Mouse (Mus musculus) bone marrow, adult 2 months (tissue): Measurements from ENCODE around the gene Ceacam15. TPM values are rescaled to one million over a fixed set of nuclear protein-coding genes. Genes with fewer than 3 reads are reported as not detected.
"Not testable (repeated sequence)": the region's sequence is repeated elsewhere in the genome, so short reads cannot be mapped to it uniquely, and the experiment has no call there.

Experiments used
- H3K27ac ChIP-seq: fragments of 200-500 bp; 2 replicates; pipeline ENCODE4 v1.5.1; 2012; ENCODE audit warnings: low read depth, mild to moderate bottlenecking, control low read depth, inconsistent platforms, low read length; ENCODE audit not compliant: control insufficient read depth, poor library complexity, insufficient read depth
- H3K4me1 ChIP-seq: fragments of 200-500 bp; 2 replicates; pipeline ENCODE4 v1.6.1; 2011; ENCODE audit warnings: low read length; ENCODE audit not compliant: control insufficient read depth, insufficient read depth
- H3K4me3 ChIP-seq: fragments of 200-500 bp; replicated peaks from 2 replicates; pipeline ENCODE3; 2011; ENCODE audit warnings: mild to moderate bottlenecking, low read depth, low read length, control low read depth; ENCODE audit not compliant: control insufficient read depth
- CTCF ChIP-seq: fragments of 200-500 bp; IDR thresholded peaks from 2 replicates; pipeline ENCODE4 v1.5.1; 2011; ENCODE audit warnings: low read length, control low read depth; ENCODE audit not compliant: control insufficient read depth, insufficient read depth
- POLR2A ChIP-seq: fragments of 200-500 bp; IDR thresholded peaks from 2 replicates; pipeline ENCODE4 v1.6.1; 2011; ENCODE audit warnings: low read depth, mild to moderate bottlenecking, control low read depth, low read length, borderline replicate concordance; ENCODE audit not compliant: control insufficient read depth
- WGBS: fragments of 180-500 bp; shearing (Covaris S2); methylation state at CpG from one replicate; pipeline ENCODE4 v1.1.7; 2018; 5-methylcytosine and 5-hydroxymethylcytosine counted together
- polyA plus RNA-seq: library from polyadenylated mRNA; stranded (reverse); fragments of >200 nt; gene quantifications from 2 replicates; pipeline ENCODE4 v1.2.4, GENCODE M21; 2011; ENCODE audit warnings: low replicate concordance; ENCODE audit not compliant: missing spikeins, insufficient read depth, insufficient read length

Gene Ceacam15
- not detected in 2 replicates for polyA plus RNA-seq

GRCm38 (mm10) chr7:16675605-16676004 is at the start of gene Ceacam15:
Gene Ceacam15 (minus strand): TSS chr7:16675705.
- 39% methylated on average over 1 of the region's 1 CpGs for WGBS
- H3K27ac ChIP-seq: no peak within 1 kb of the TSS
- TF ChIP-seq POLR2A (no peak), CTCF (no peak)
- no peaks in the 10 kb centered on the region for H3K4me1 ChIP-seq
- no peak within 1 kb of the TSS for H3K4me3 ChIP-seq

DNA sequence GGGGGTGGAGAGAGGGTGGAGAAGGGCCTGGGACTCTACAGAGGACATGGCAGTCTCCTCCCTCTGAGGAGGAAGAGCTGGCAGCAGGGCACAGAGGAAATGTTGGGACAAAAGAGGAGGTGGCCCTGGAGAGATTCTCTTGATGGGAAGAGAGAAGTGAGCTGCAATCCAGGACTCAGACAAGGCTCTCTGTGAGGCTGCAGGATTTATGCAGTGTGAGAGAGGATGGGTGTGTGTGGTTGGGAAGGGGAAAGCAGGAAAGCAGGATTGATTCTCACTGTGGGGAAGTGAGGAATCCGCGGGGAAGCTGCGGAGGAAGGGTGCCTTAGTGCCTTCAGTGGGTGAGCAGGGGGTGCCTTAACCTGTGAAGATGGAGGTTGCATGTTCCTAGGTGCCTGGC is 47.0 kb upstream of the Ceacam15 start:
- not testable (repeated sequence) for H3K4me3 ChIP-seq, H3K4me1 ChIP-seq, H3K27ac ChIP-seq
- WGBS: 76% methylated on average over 3 of the region's 3 CpGs

DNA sequence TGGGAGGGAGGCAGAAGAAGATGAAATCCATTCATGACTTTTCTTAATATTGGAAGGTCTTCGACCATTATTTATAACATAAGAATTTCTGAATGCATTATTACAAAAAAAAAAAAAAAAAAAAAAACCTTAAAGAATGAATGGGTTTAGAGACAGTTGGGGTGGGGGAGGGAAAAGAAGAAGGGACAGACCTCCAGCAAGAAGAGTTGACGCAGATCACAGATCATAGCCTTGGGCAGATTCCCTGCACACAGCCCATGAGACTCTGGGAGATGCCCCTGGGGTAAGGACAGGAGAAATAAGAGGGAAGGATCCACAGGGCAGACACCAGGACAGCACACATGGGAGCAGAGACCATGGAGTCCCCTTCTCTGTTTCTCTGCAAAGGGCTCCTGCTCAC is 46.1 kb upstream of the Ceacam15 start, which contains the start of gene Ceacam9:
Ceacam9 (plus strand) TSS at position 301 of the 400 bp plus-strand sequence.
- no peak for TF ChIP-seq POLR2A
- no peak within 1 kb of the TSS for H3K4me3 ChIP-seq
- H3K4me1 ChIP-seq: no peaks in the 10 kb centered on the region
- 68% methylated on average over 2 of the region's 2 CpGs for WGBS
- no peak within 1 kb of the TSS for H3K27ac ChIP-seq

DNA sequence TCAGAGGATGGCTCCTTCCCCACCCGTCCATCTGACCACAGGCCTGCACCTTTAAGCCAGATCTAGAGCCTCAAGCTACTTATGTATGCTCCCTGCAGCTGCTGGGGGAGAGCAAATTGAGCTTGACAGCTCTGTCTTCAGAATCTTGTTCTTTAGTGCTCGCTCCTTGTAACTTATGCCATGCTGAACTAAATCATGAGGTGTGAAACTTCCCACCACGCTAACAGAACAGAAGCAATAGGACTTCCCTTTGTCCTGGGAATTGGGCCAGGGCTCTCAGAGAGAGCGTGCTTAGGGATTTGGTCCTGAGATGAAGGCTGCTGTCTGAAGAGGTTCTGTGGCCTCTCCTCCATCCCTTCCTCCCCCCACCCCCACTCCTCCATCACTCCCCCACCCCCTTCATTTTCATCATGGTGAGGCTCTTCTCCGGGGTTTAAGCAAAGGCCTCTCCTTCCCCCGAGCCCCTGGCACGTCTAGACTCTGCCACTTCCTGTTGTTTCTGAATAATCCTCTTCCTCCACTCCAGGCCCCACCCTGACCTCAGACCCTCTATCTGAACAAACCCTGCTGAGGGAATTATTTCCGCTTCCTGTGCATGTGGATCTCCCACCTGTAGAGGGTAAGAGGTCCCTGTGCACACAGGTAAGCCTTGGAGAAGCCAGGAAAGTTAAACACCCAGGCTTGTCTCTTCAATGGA is 41.1 kb upstream of the Ceacam15 start:
- H3K27ac ChIP-seq, H3K4me3 ChIP-seq, H3K4me1 ChIP-seq: not testable (repeated sequence)
- 25% methylated on average over 8 of the region's 8 CpGs for WGBS

- WGBS: 81% methylated on average over 13 of the region's 13 CpGs
- Histone ChIP-seq H3K4me3 (no peak overlapping the region), H3K27ac (no peak overlapping the region), H3K4me1 (no peaks in the 10 kb centered on the region)
- TF ChIP-seq CTCF (no peak), POLR2A (no peak)
Measured at GRCm38 (mm10) chr7:16712633-16713415, 37.3 kb upstream of the Ceacam15 start.

DNA sequence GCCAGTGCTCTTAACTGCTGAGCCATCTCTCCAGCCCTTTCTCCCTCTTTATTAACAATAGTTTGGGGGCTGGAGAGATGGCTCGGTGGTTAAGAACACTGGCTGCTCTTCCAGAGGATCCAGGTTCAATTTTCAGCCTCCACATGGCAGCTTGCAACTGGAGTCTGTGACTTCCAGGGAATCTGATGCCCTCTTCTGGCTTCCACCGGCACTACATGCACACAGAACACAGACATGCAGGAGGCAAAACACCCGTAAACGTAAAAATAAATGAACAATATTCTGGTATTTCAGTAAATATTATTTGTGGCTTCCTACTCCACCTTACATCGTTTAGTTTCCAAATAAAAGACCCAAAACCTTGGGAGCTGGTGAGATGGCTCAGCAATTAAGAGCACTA is 35.1 kb upstream of the Ceacam15 start:
- H3K4me1 ChIP-seq: no peaks in the 10 kb centered on the region
- TF ChIP-seq POLR2A (no peak), CTCF (peak; percentile 28; the same call in 1 of the 2 replicates)
- no peak overlapping the region for H3K4me3 ChIP-seq
- WGBS: 67% methylated on average over 5 of the region's 5 CpGs
- no peak overlapping the region for H3K27ac ChIP-seq

GRCm38 (mm10) chr7:16708244-16708643 is 32.7 kb upstream of the Ceacam15 start:
- WGBS: 70% methylated on average over 9 of the region's 9 CpGs
- Histone ChIP-seq H3K27ac (no peak overlapping the region), H3K4me3 (no peak overlapping the region), H3K4me1 (no peaks in the 10 kb centered on the region)
- TF ChIP-seq CTCF (no peak), POLR2A (no peak)

DNA sequence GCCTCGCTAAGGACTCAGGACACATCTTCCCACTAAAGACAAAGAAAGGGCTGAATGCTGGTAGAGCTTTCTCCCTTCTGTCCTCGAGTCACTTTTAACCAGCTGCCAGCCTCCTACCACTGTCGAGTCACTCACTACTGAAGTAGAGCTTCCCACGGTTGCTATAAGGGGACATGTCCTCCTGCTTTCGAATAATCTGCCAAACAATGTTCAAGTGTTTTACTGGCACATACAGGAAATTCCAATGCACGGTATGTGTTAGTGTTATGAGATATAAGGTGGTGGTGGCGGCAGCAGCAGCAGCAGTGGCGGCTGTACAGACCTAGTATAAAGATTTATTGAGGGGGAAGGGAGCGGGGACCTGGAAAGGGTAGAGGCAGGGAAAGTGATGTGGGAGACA is 30.9 kb upstream of the Ceacam15 start:
- WGBS: 28% methylated on average over 9 of the region's 9 CpGs
- Histone ChIP-seq H3K4me1 (no peaks in the 10 kb centered on the region), H3K4me3 (no peak overlapping the region), H3K27ac (no peak overlapping the region)
- TF ChIP-seq POLR2A: no peak

- WGBS: 72% methylated on average over 5 of the region's 5 CpGs
- Histone ChIP-seq H3K4me3 (no peak overlapping the region), H3K4me1 (no peaks in the 10 kb centered on the region), H3K27ac (no peak overlapping the region)
- no peak for TF ChIP-seq POLR2A
- no peak for TF ChIP-seq CTCF
Measured at GRCm38 (mm10) chr7:16700583-16700982, 25.1 kb upstream of the Ceacam15 start.
